Mouse (Mus musculus) neural tube, embryonic 13.5 days (tissue): Measurements from ENCODE around the gene Mcl1. TPM values are rescaled to one million over a fixed set of nuclear protein-coding genes. Genes with fewer than 3 reads are reported as not detected.

Experiments used
- ATAC-seq: fragments of 200-750 bp; cut with Nextera tagmentation; 2 replicates; pipeline ENCODE4 v1.8.0; 2017; ENCODE audit warnings: low read depth, mild to moderate bottlenecking, moderate TSS enrichment, moderate library complexity
- H3K27ac ChIP-seq: fragments of 300-500 bp; sonication (generic); replicated peaks from 2 replicates; pipeline ENCODE4 v1.5.1; 2015; ENCODE audit warnings: moderate library complexity, mild to moderate bottlenecking, inconsistent platforms
- H3K27me3 ChIP-seq: fragments of 300-500 bp; sonication (generic); 2 replicates; pipeline ENCODE4 v1.6.1; 2015; ENCODE audit warnings: mild to moderate bottlenecking, inconsistent platforms
- H3K36me3 ChIP-seq: fragments of 300-500 bp; sonication (generic); 2 replicates; pipeline ENCODE4 v1.6.1; 2015; ENCODE audit warnings: mild to moderate bottlenecking, inconsistent platforms
- H3K4me1 ChIP-seq: fragments of 300-500 bp; sonication (generic); replicated peaks from 2 replicates; pipeline ENCODE4 v1.6.1; 2015; ENCODE audit warnings: inconsistent platforms
- H3K4me2 ChIP-seq: fragments of 300-500 bp; sonication (generic); 2 replicates; pipeline ENCODE4 v1.6.1; 2015; ENCODE audit warnings: inconsistent platforms, mild to moderate bottlenecking, moderate library complexity
- H3K4me3 ChIP-seq: fragments of 300-500 bp; sonication (generic); 2 replicates; pipeline ENCODE4 v1.5.1; 2015; ENCODE audit warnings: mild to moderate bottlenecking, inconsistent platforms
- H3K9ac ChIP-seq: fragments of 300-500 bp; sonication (generic); 2 replicates; pipeline ENCODE4 v1.6.1; 2015; ENCODE audit warnings: moderate library complexity, mild to moderate bottlenecking, inconsistent platforms
- H3K9me3 ChIP-seq: fragments of 300-500 bp; sonication (generic); 2 replicates; pipeline ENCODE4 v1.6.1; 2016; ENCODE audit warnings: inconsistent platforms
- WGBS: fragments of 180-500 bp; shearing (Covaris S2); methylation state at CpG from one replicate; pipeline ENCODE4 v1.1.7; 2015; 5-methylcytosine and 5-hydroxymethylcytosine counted together
- polyA plus RNA-seq: library from polyadenylated mRNA; unstranded; fragments of >200 nt; fragmentation: Nextera tagmentation; extraction: Ambion mirVana; gene quantifications from 2 replicates; pipeline ENCODE4 v1.2.1, GENCODE M21; 2015

The Mcl1 gene
- polyA plus RNA-seq, 1 experiment from 2014 or later, result 57.1 TPM

GRCm38 (mm10) chr3:95672461-95672860, 13.9 kb downstream of the Mcl1 start:
- no peak overlapping the region for H3K4me3 ChIP-seq
- H3K27me3 ChIP-seq, result no peaks in the 10 kb centered on the region
- H3K9me3 ChIP-seq, result no peaks in the 10 kb centered on the region
- ATAC-seq, result no peak
- 58% methylated on average over 3 of the region's 3 CpGs for WGBS
- peaks cover 32% of the 10 kb centered on the region for H3K36me3 ChIP-seq
- H3K4me2 ChIP-seq, result no peak overlapping the region
- H3K27ac ChIP-seq, result 0 out of 2 replicates have a peak overlapping the region, but pooled peaks have one; percentile 13
- no peak overlapping the region for H3K9ac ChIP-seq
- peaks cover 51% of the 10 kb centered on the region for H3K4me1 ChIP-seq

- Histone ChIP-seq H3K4me2 (0 out of 2 replicates have a peak overlapping the region, but pooled peaks have one; percentile 16), H3K27me3 (no peaks in the 10 kb centered on the region), H3K9me3 (no peaks in the 10 kb centered on the region), H3K27ac (0 out of 2 replicates have a peak overlapping the region, but pooled peaks have one; percentile 81), H3K4me1 (peaks cover 44% of the 10 kb centered on the region), H3K9ac (0 out of 2 replicates have a peak overlapping the region, but pooled peaks have one; percentile 36), H3K4me3 (no peak overlapping the region), H3K36me3 (peaks cover 32% of the 10 kb centered on the region)
- no peak for ATAC-seq
- 66% methylated on average over 10 of the region's 10 CpGs for WGBS
Observed at GRCm38 (mm10) chr3:95672861-95673706, 14.5 kb downstream of the Mcl1 start.

GRCm38 (mm10) chr3:95673707-95674211, 15.2 kb downstream of the Mcl1 start:
- no peak for ATAC-seq
- Histone ChIP-seq H3K4me1 (peaks cover 38% of the 10 kb centered on the region), H3K4me2 (0 out of 2 replicates have a peak overlapping the region, but pooled peaks have one; percentile 16), H3K9me3 (no peaks in the 10 kb centered on the region), H3K27me3 (no peaks in the 10 kb centered on the region), H3K9ac (0 out of 2 replicates have a peak overlapping the region, but pooled peaks have one; percentile 36), H3K4me3 (no peak overlapping the region), H3K27ac (peak overlapping the region; percentile 81), H3K36me3 (peaks cover 32% of the 10 kb centered on the region)
- WGBS, result 28% methylated on average over 11 of the region's 11 CpGs

- Histone ChIP-seq H3K36me3 (peaks cover 31% of the 10 kb centered on the region), H3K9me3 (no peaks in the 10 kb centered on the region), H3K4me3 (no peak overlapping the region), H3K4me2 (0 out of 2 replicates have a peak overlapping the region, but pooled peaks have one; percentile 16), H3K4me1 (peaks cover 36% of the 10 kb centered on the region), H3K9ac (0 out of 2 replicates have a peak overlapping the region, but pooled peaks have one; percentile 36), H3K27ac (peak overlapping the region; percentile 81), H3K27me3 (no peaks in the 10 kb centered on the region)
- WGBS, result 41% methylated on average over 2 of the region's 2 CpGs
- 0 out of 2 replicates have a peak, but pooled peaks have one; percentile 10 for ATAC-seq
Observed at GRCm38 (mm10) chr3:95674236-95674635, 15.6 kb downstream of the Mcl1 start.

- Histone ChIP-seq H3K4me3 (no peak overlapping the region), H3K36me3 (peaks cover 27% of the 10 kb centered on the region), H3K27ac (peak overlapping the region; percentile 81), H3K4me1 (peaks cover 36% of the 10 kb centered on the region), H3K9ac (0 out of 2 replicates have a peak overlapping the region, but pooled peaks have one; percentile 22), H3K4me2 (no peak overlapping the region), H3K9me3 (no peaks in the 10 kb centered on the region), H3K27me3 (no peaks in the 10 kb centered on the region)
- 8% methylated on average over 6 of the region's 6 CpGs for WGBS
- no peak for ATAC-seq
Observed at GRCm38 (mm10) chr3:95674812-95675211, 16.2 kb downstream of the Mcl1 start.

GRCm38 (mm10) chr3:95675301-95676092, 16.9 kb downstream of the Mcl1 start:
- Histone ChIP-seq H3K27ac (peak overlapping the region; percentile 81), H3K36me3 (peaks cover 27% of the 10 kb centered on the region), H3K4me3 (no peak overlapping the region), H3K4me2 (0 out of 2 replicates have a peak overlapping the region, but pooled peaks have one; percentile 9), H3K4me1 (peaks cover 39% of the 10 kb centered on the region), H3K9ac (0 out of 2 replicates have a peak overlapping the region, but pooled peaks have one; percentile 22), H3K9me3 (no peaks in the 10 kb centered on the region), H3K27me3 (no peaks in the 10 kb centered on the region)
- peak; percentile 33 for ATAC-seq
- 19% methylated on average over 8 of the region's 8 CpGs for WGBS

GRCm38 (mm10) chr3:95676745-95677419, 18.3 kb downstream of the Mcl1 start:
- H3K27me3 ChIP-seq, result no peaks in the 10 kb centered on the region
- WGBS, result 61% methylated on average over 15 of the region's 15 CpGs
- H3K27ac ChIP-seq, result no peak overlapping the region
- H3K4me2 ChIP-seq, result no peak overlapping the region
- no peaks in the 10 kb centered on the region for H3K9me3 ChIP-seq
- no peak overlapping the region for H3K9ac ChIP-seq
- ATAC-seq, result no peak
- no peak overlapping the region for H3K4me3 ChIP-seq
- peaks cover 21% of the 10 kb centered on the region for H3K36me3 ChIP-seq
- H3K4me1 ChIP-seq, result peaks cover 53% of the 10 kb centered on the region

GRCm38 (mm10) chr3:95677420-95678090, 19.0 kb downstream of the Mcl1 start:
- no peaks in the 10 kb centered on the region for H3K27me3 ChIP-seq
- H3K9ac ChIP-seq, result no peak overlapping the region
- peaks cover 21% of the 10 kb centered on the region for H3K36me3 ChIP-seq
- no peak overlapping the region for H3K4me3 ChIP-seq
- no peaks in the 10 kb centered on the region for H3K9me3 ChIP-seq
- H3K4me2 ChIP-seq, result no peak overlapping the region
- ATAC-seq, result no peak
- peaks cover 48% of the 10 kb centered on the region for H3K4me1 ChIP-seq
- H3K27ac ChIP-seq, result no peak overlapping the region
- WGBS, result 85% methylated on average over 19 of the region's 19 CpGs

GRCm38 (mm10) chr3:95679551-95679950, 21.0 kb downstream of the Mcl1 start:
- Histone ChIP-seq H3K4me3 (no peak overlapping the region), H3K4me2 (no peak overlapping the region), H3K9ac (no peak overlapping the region), H3K4me1 (peaks cover 28% of the 10 kb centered on the region), H3K36me3 (peaks cover 10% of the 10 kb centered on the region; the same call in 1 of the 2 replicates), H3K27me3 (no peaks in the 10 kb centered on the region), H3K27ac (no peak overlapping the region), H3K9me3 (no peaks in the 10 kb centered on the region)
- WGBS, result 98% methylated on average over 8 of the region's 8 CpGs
- ATAC-seq, result no peak

GRCm38 (mm10) chr3:95680673-95681072, 22.1 kb downstream of the Mcl1 start:
- 89% methylated on average over 6 of the region's 6 CpGs for WGBS
- 0 out of 2 replicates have a peak overlapping the region, but pooled peaks have one; percentile 24 for H3K27ac ChIP-seq
- 0 out of 2 replicates have a peak overlapping the region, but pooled peaks have one; percentile 43 for H3K9ac ChIP-seq
- peaks cover 17% of the 10 kb centered on the region for H3K4me1 ChIP-seq
- H3K4me2 ChIP-seq, result no peak overlapping the region
- H3K4me3 ChIP-seq, result no peak overlapping the region
- no peak for ATAC-seq
- H3K27me3 ChIP-seq, result no peaks in the 10 kb centered on the region
- peaks cover 10% of the 10 kb centered on the region; the same call in 1 of the 2 replicates for H3K36me3 ChIP-seq
- no peaks in the 10 kb centered on the region for H3K9me3 ChIP-seq

GRCm38 (mm10) chr3:95681365-95681764, 22.8 kb downstream of the Mcl1 start:
- no peaks in the 10 kb centered on the region for H3K9me3 ChIP-seq
- WGBS, result 44% methylated on average over 11 of the region's 11 CpGs
- H3K4me3 ChIP-seq, result no peak overlapping the region
- H3K36me3 ChIP-seq, result peaks cover 10% of the 10 kb centered on the region; the same call in 1 of the 2 replicates
- H3K4me1 ChIP-seq, result peaks cover 21% of the 10 kb centered on the region
- no peaks in the 10 kb centered on the region for H3K27me3 ChIP-seq
- no peak overlapping the region for H3K9ac ChIP-seq
- H3K27ac ChIP-seq, result 0 out of 2 replicates have a peak overlapping the region, but pooled peaks have one; percentile 24
- ATAC-seq, result no peak
- H3K4me2 ChIP-seq, result no peak overlapping the region
